Mouse (Mus musculus) myocyte (in vitro differentiated cells): Measurements from ENCODE around the gene Sept5. TPM values are rescaled to one million over a fixed set of nuclear protein-coding genes. Genes with fewer than 3 reads are reported as not detected.

ENCODE experiments used
- H3K27me3 ChIP-seq: one replicate; pipeline ENCODE4 v1.6.1; 2011; ENCODE audit not compliant: control insufficient read depth, insufficient read depth, insufficient read length
- H3K36me3 ChIP-seq: one replicate; pipeline ENCODE4 v1.6.1; 2011; ENCODE audit not compliant: control insufficient read depth, insufficient read depth
- H3K4me2 ChIP-seq: one replicate; pipeline ENCODE4 v1.6.1; 2011; ENCODE audit warnings: low read depth, control low read depth
- H3K4me3 ChIP-seq: one replicate; pipeline ENCODE4 v1.5.1; 2011; ENCODE audit warnings: mild to moderate bottlenecking, control low read depth, moderate library complexity
- H3K79me2 ChIP-seq: one replicate; pipeline ENCODE4 v1.6.1; 2011; ENCODE audit not compliant: control insufficient read depth, insufficient read depth
- H3ac ChIP-seq: one replicate; pipeline ENCODE4 v1.6.1; 2011; ENCODE audit not compliant: control insufficient read depth, insufficient read length
- CEBPB ChIP-seq: IDR thresholded peaks from 2 replicates; pipeline ENCODE4 v1.6.1; 2011; ENCODE audit warnings: mild to moderate bottlenecking, moderate library complexity; ENCODE audit not compliant: poor library complexity, insufficient read depth, severe bottlenecking
- E2F4 ChIP-seq: IDR thresholded peaks from one replicate; pipeline ENCODE4 v1.6.1; 2011; ENCODE audit warnings: mild to moderate bottlenecking, control low read depth, moderate library complexity; ENCODE audit not compliant: insufficient read depth
- MAX ChIP-seq: IDR thresholded peaks from one replicate; pipeline ENCODE4 v1.6.1; 2011; ENCODE audit warnings: low read depth, mild to moderate bottlenecking, control low read depth
- MYOD1 ChIP-seq, 3 experiments: IDR thresholded peaks; one replicate each; pipeline ENCODE4 v1.6.1; 2011; ENCODE audit warnings: control low read depth in 2 of 3, low read depth in 2 of 3, mild to moderate bottlenecking in 2 of 3, moderate library complexity in 1 of 3; ENCODE audit not compliant: insufficient read length in 2 of 3, control insufficient read depth in 1 of 3
- MYOG ChIP-seq, 3 experiments: IDR thresholded peaks; one replicate each; pipeline ENCODE4 v1.6.1; 2011; ENCODE audit warnings: control low read depth in 2 of 3, low read depth in 2 of 3, mild to moderate bottlenecking in 2 of 3; ENCODE audit not compliant: insufficient read length in 2 of 3, control insufficient read depth in 1 of 3, insufficient read depth in 1 of 3
- POLR2A ChIP-seq: IDR thresholded peaks from one replicate; pipeline ENCODE4 v1.6.1; 2011; ENCODE audit warnings: low read depth, mild to moderate bottlenecking, control low read depth, moderate library complexity; ENCODE audit not compliant: insufficient read length
- POLR2AphosphoS2 ChIP-seq: IDR thresholded peaks from one replicate; pipeline ENCODE4 v1.6.1; 2011; ENCODE audit warnings: low read depth, control low read depth; ENCODE audit not compliant: insufficient read length
- REST ChIP-seq: IDR thresholded peaks from one replicate; pipeline ENCODE4 v1.6.1; 2011; ENCODE audit warnings: mild to moderate bottlenecking, control low read depth, moderate library complexity; ENCODE audit not compliant: insufficient read depth, insufficient read length
- SRF ChIP-seq: IDR thresholded peaks from one replicate; pipeline ENCODE4 v1.6.1; 2011; ENCODE audit warnings: low read depth; ENCODE audit not compliant: control insufficient read depth, insufficient read length
- TCF12 ChIP-seq: IDR thresholded peaks from one replicate; pipeline ENCODE4 v1.6.1; 2011; ENCODE audit warnings: mild to moderate bottlenecking, control low read depth; ENCODE audit not compliant: poor library complexity, insufficient read depth, severe bottlenecking
- TCF3 ChIP-seq: IDR thresholded peaks from one replicate; pipeline ENCODE4 v1.6.1; 2011; ENCODE audit warnings: low read depth, control low read depth; ENCODE audit not compliant: insufficient read length
- USF1 ChIP-seq: IDR thresholded peaks from one replicate; pipeline ENCODE4 v1.6.1; 2011; ENCODE audit warnings: low read depth, mild to moderate bottlenecking, control low read depth, moderate library complexity
- polyA plus RNA-seq: library from polyadenylated mRNA; unstranded; fragments of >200 nt; fragmentation: generic; extraction: Trizol; gene quantifications from one replicate; pipeline ENCODE4 v1.2.1, GENCODE M21; 2012; ENCODE audit warnings: missing spikeins

Sept5 gene
- polyA plus RNA-seq, 1 experiment, result 112 TPM

- H3K4me2 ChIP-seq, result no peak overlapping the region
- H3K27me3 ChIP-seq, result no peaks in the 10 kb centered on the region
- TF ChIP-seq POLR2AphosphoS2, result no peak
- no peak for TF ChIP-seq TCF12
- no peak for TF ChIP-seq MYOD1 (IDR thresholded peaks at IDR 0.05; ENCODE audit: control insufficient read depth in 1 of 3, insufficient read length in 2 of 3, low read depth in 2 of 3)
- no peak for TF ChIP-seq CEBPB
- no peak for TF ChIP-seq REST
- no peak for TF ChIP-seq SRF
- no peak for TF ChIP-seq POLR2A
- TF ChIP-seq TCF3, result no peak
- no peak for TF ChIP-seq MAX
- TF ChIP-seq USF1, result no peak
- no peak for TF ChIP-seq MYOG (IDR thresholded peaks at IDR 0.05; ENCODE audit: control insufficient read depth in 1 of 3, insufficient read depth in 1 of 3, insufficient read length in 2 of 3, low read depth in 2 of 3)
- no peak for TF ChIP-seq E2F4
- peaks cover under 1% of the 10 kb centered on the region for H3K36me3 ChIP-seq
- H3K79me2 ChIP-seq, result no peaks in the 10 kb centered on the region
- H3ac ChIP-seq, result no peak overlapping the region
- H3K4me3 ChIP-seq, result no peak overlapping the region
Observed at GRCm38 (mm10) chr16:18618297-18618696, 11.5 kb downstream of the Sept5 start.

- Histone ChIP-seq H3K79me2 (no peaks in the 10 kb centered on the region), H3K27me3 (no peaks in the 10 kb centered on the region), H3K4me2 (peak overlapping the region; percentile 48), H3K4me3 (no peak overlapping the region), H3ac (no peak overlapping the region), H3K36me3 (no peaks in the 10 kb centered on the region)
- no peak for TF ChIP-seq REST
- TF ChIP-seq TCF3, result no peak
- TF ChIP-seq MYOG (IDR thresholded peaks at IDR 0.05; ENCODE audit: control insufficient read depth in 1 of 3, insufficient read depth in 1 of 3, insufficient read length in 2 of 3, low read depth in 2 of 3), result no peak
- no peak for TF ChIP-seq CEBPB
- TF ChIP-seq TCF12, result no peak
- TF ChIP-seq POLR2AphosphoS2, result no peak
- TF ChIP-seq POLR2A, result no peak
- TF ChIP-seq MAX, result no peak
Observed at GRCm38 (mm10) chr16:18617370-18618065, 12.2 kb downstream of the Sept5 start.

GRCm38 (mm10) chr16:18613301-18613700 lies 16.5 kb downstream of the Sept5 start:
- Histone ChIP-seq H3K79me2 (no peaks in the 10 kb centered on the region), H3K4me3 (no peak overlapping the region), H3K36me3 (no peaks in the 10 kb centered on the region), H3K27me3 (peaks cover 5% of the 10 kb centered on the region), H3K4me2 (no peak overlapping the region), H3ac (no peak overlapping the region)
- TF ChIP-seq E2F4, result no peak
- TF ChIP-seq TCF3, result no peak
- TF ChIP-seq POLR2A, result no peak
- no peak for TF ChIP-seq REST
- TF ChIP-seq MYOG (IDR thresholded peaks at IDR 0.05; ENCODE audit: control insufficient read depth in 1 of 3, insufficient read depth in 1 of 3, insufficient read length in 2 of 3, low read depth in 2 of 3), result no peak

- Histone ChIP-seq H3K36me3 (no peaks in the 10 kb centered on the region), H3K4me2 (no peak overlapping the region), H3ac (no peak overlapping the region), H3K79me2 (no peaks in the 10 kb centered on the region), H3K27me3 (peaks cover 5% of the 10 kb centered on the region), H3K4me3 (no peak overlapping the region)
- TF ChIP-seq USF1 (no peak), TCF3 (no peak), MYOG (IDR thresholded peaks at IDR 0.05; ENCODE audit: control insufficient read depth in 1 of 3, insufficient read depth in 1 of 3, insufficient read length in 2 of 3, low read depth in 2 of 3) (no peak), POLR2AphosphoS2 (no peak), CEBPB (no peak), MAX (no peak), REST (no peak)
Observed at GRCm38 (mm10) chr16:18611752-18612151, 18.0 kb downstream of the Sept5 start.

- Histone ChIP-seq H3K79me2 (no peaks in the 10 kb centered on the region), H3K27me3 (peaks cover 5% of the 10 kb centered on the region), H3K4me3 (no peak overlapping the region), H3ac (no peak overlapping the region), H3K36me3 (no peaks in the 10 kb centered on the region), H3K4me2 (no peak overlapping the region)
- TF ChIP-seq POLR2AphosphoS2 (no peak), MYOD1 (IDR thresholded peaks at IDR 0.05; ENCODE audit: control insufficient read depth in 1 of 3, insufficient read length in 2 of 3, low read depth in 2 of 3) (no peak), CEBPB (no peak), E2F4 (no peak), POLR2A (no peak), USF1 (no peak), MAX (no peak), TCF3 (no peak), SRF (no peak), REST (no peak), TCF12 (no peak), MYOG (IDR thresholded peaks at IDR 0.05; ENCODE audit: control insufficient read depth in 1 of 3, insufficient read depth in 1 of 3, insufficient read length in 2 of 3, low read depth in 2 of 3) (no peak)
Observed at GRCm38 (mm10) chr16:18609099-18609498, 20.7 kb downstream of the Sept5 start.
